Mouse (Mus musculus) ES-E14 (cell line): ENCODE data around the gene Slc6a1. TPM values are rescaled to one million over a fixed set of nuclear protein-coding genes. Genes with fewer than 3 reads are reported as not detected.

Experiments used
- DNase-seq: peaks from one replicate; pipeline ENCODE4 v3.0.0-alpha.2; 2013; ENCODE audit warnings: low read depth, low spot score
- H3K27ac ChIP-seq: 2 replicates; pipeline ENCODE4 v1.5.1; 2012; ENCODE audit warnings: low read depth, mild to moderate bottlenecking, low read length, moderate library complexity, mixed read lengths; ENCODE audit not compliant: poor library complexity, insufficient read depth, severe bottlenecking
- H3K36me3 ChIP-seq: 2 replicates; pipeline ENCODE4 v1.6.1; 2012; ENCODE audit warnings: mild to moderate bottlenecking, low read length, moderate library complexity, mixed read lengths; ENCODE audit not compliant: control insufficient read depth, poor library complexity, insufficient read depth, severe bottlenecking
- H3K4me1 ChIP-seq, 2 experiments: fragments of 150-350 bp in 1 of 2; sonication (generic) in 1 of 2; 2 replicates each; pipeline ENCODE4 v1.6.1; 2012; ENCODE audit warnings: low read length in 2 of 2, mild to moderate bottlenecking in 1 of 2, mixed read lengths in 1 of 2; ENCODE audit not compliant: control insufficient read depth in 2 of 2, insufficient read depth in 2 of 2, poor library complexity in 1 of 2
- H3K4me3 ChIP-seq, 2 experiments: fragments of 150-350 bp in 1 of 2; sonication (generic) in 1 of 2; 2 replicates each; pipeline ENCODE4 v1.5.1; 2012; ENCODE audit warnings: low read length in 2 of 2, low read depth in 1 of 2, mild to moderate bottlenecking in 1 of 2, mixed read lengths in 1 of 2; ENCODE audit not compliant: insufficient read depth in 1 of 2, poor library complexity in 1 of 2, severe bottlenecking in 1 of 2
- H3K9ac ChIP-seq: 2 replicates; pipeline ENCODE4 v1.6.1; 2012; ENCODE audit warnings: low read depth, mild to moderate bottlenecking, low read length, mixed read lengths; ENCODE audit not compliant: poor library complexity, insufficient read depth, severe bottlenecking
- H3K9me3 ChIP-seq: fragments of 150-350 bp; sonication (generic); 2 replicates; pipeline ENCODE4 v1.6.1; 2012; ENCODE audit warnings: low read depth, mild to moderate bottlenecking, low read length; ENCODE audit not compliant: control insufficient read depth, insufficient read depth
- CHD2 ChIP-seq: IDR thresholded peaks from 2 replicates; pipeline ENCODE4 v1.6.1; 2014; ENCODE audit warnings: mild to moderate bottlenecking, low read depth, low read length, inconsistent platforms
- HCFC1 ChIP-seq: IDR thresholded peaks from 2 replicates; pipeline ENCODE4 v1.6.1; 2012; ENCODE audit warnings: low read length, inconsistent platforms, borderline replicate concordance; ENCODE audit not compliant: insufficient read depth
- MAFK ChIP-seq: IDR thresholded peaks from 2 replicates; pipeline ENCODE4 v1.6.1; 2014; ENCODE audit warnings: mild to moderate bottlenecking, low read depth, low read length, inconsistent platforms; ENCODE audit not compliant: insufficient read depth
- ZC3H11A ChIP-seq: IDR thresholded peaks from 2 replicates; pipeline ENCODE4 v1.6.1; 2012; ENCODE audit warnings: low read depth, mild to moderate bottlenecking, inconsistent platforms, low read length, borderline replicate concordance
- ZNF384 ChIP-seq: IDR thresholded peaks from 2 replicates; pipeline ENCODE4 v1.6.1; 2012; ENCODE audit warnings: low read depth, low read length, inconsistent platforms
- in situ Hi-C, 2 experiments: fragments of 600-800 bp; cut with MboI; formaldehyde crosslinking; loops; one replicate each; pipeline ENCODE4 v1.15.1; 2025; ENCODE audit warnings: low sequenced_read_pairs in 2 of 2, inconsistent platforms in 1 of 2; ENCODE audit not compliant: unreplicated experiment in 2 of 2
- total RNA-seq: library from RNA; depleted of rRNA; stranded (reverse); fragments of 300-350 nt; gene quantifications from 2 replicates; pipeline ENCODE4 v1.2.3, GENCODE M21; 2012

The Slc6a1 gene
- total RNA-seq, 1 experiment, result 10.6 TPM

GRCm38 (mm10) chr6:114254927-114255326 is 27.5 kb upstream of the Slc6a1 start:
- no peak for TF ChIP-seq CHD2
- TF ChIP-seq HCFC1, result no peak
- TF ChIP-seq ZNF384, result no peak
- no peak for TF ChIP-seq MAFK
- TF ChIP-seq ZC3H11A, result no peak
- H3K9me3 ChIP-seq, result no peaks in the 10 kb centered on the region
- DNase-seq, result no peak
- H3K4me3 ChIP-seq, result no peak overlapping the region
- no peak overlapping the region for H3K9ac ChIP-seq
- no peak overlapping the region for H3K27ac ChIP-seq
- H3K4me1 ChIP-seq, result no peaks in the 10 kb centered on the region
- H3K36me3 ChIP-seq, result no peaks in the 10 kb centered on the region
- in situ Hi-C loops, result no loop called here

GRCm38 (mm10) chr6:114257762-114258361 is 24.6 kb upstream of the Slc6a1 start:
- TF ChIP-seq CHD2, result no peak
- Histone ChIP-seq H3K9me3 (no peaks in the 10 kb centered on the region), H3K36me3 (no peaks in the 10 kb centered on the region), H3K4me3 (no peak overlapping the region), H3K27ac (no peak overlapping the region), H3K4me1 (no peaks in the 10 kb centered on the region), H3K9ac (no peak overlapping the region)
- in situ Hi-C loops, result no loop called here
- no peak for DNase-seq

GRCm38 (mm10) chr6:114258661-114259193 is 23.7 kb upstream of the Slc6a1 start:
- no peak for DNase-seq
- Histone ChIP-seq H3K9me3 (no peaks in the 10 kb centered on the region), H3K27ac (no peak overlapping the region), H3K9ac (no peak overlapping the region), H3K4me3 (no peak overlapping the region), H3K36me3 (no peaks in the 10 kb centered on the region), H3K4me1 (no peaks in the 10 kb centered on the region)
- TF ChIP-seq ZNF384, result no peak
- TF ChIP-seq CHD2, result no peak
- no peak for TF ChIP-seq HCFC1
- TF ChIP-seq ZC3H11A, result no peak
- TF ChIP-seq MAFK, result no peak
- in situ Hi-C loops, result no loop called here

GRCm38 (mm10) chr6:114261609-114262008 is 20.8 kb upstream of the Slc6a1 start:
- TF ChIP-seq HCFC1, result no peak
- no peak for TF ChIP-seq CHD2
- TF ChIP-seq ZNF384, result no peak
- no peak for TF ChIP-seq ZC3H11A
- no peak for TF ChIP-seq MAFK

GRCm38 (mm10) chr6:114264010-114264409 is 18.4 kb upstream of the Slc6a1 start:
- no peaks in the 10 kb centered on the region for H3K9me3 ChIP-seq
- H3K9ac ChIP-seq, result no peak overlapping the region
- TF ChIP-seq ZNF384, result no peak
- no peak for TF ChIP-seq CHD2
- no peak for TF ChIP-seq HCFC1
- no peak for TF ChIP-seq ZC3H11A
- no peak for TF ChIP-seq MAFK
- no peak overlapping the region for H3K27ac ChIP-seq
- H3K4me3 ChIP-seq, result no peak overlapping the region
- no peak for DNase-seq
- H3K4me1 ChIP-seq, result peaks cover 0 to 7% of the 10 kb centered on the region in 2 experiments; a peak in 1 of 4 replicates
- no peaks in the 10 kb centered on the region for H3K36me3 ChIP-seq
- in situ Hi-C loops, result no loop called here

More at GRCm38 (mm10) chr6:114261609-114262008, 20.8 kb upstream of the Slc6a1 start:
- in situ Hi-C loops, result no loop called here
- no peak for DNase-seq
- Histone ChIP-seq H3K36me3 (no peaks in the 10 kb centered on the region), H3K4me1 (peaks cover 0 to 5% of the 10 kb centered on the region in 2 experiments; a peak in 1 of 4 replicates), H3K9me3 (no peaks in the 10 kb centered on the region), H3K9ac (no peak overlapping the region), H3K27ac (no peak overlapping the region), H3K4me3 (no peak overlapping the region)
